Mouse (Mus musculus): Measurements from ENCODE around the gene Plcxd3.

Plcxd3 gene

DNA sequence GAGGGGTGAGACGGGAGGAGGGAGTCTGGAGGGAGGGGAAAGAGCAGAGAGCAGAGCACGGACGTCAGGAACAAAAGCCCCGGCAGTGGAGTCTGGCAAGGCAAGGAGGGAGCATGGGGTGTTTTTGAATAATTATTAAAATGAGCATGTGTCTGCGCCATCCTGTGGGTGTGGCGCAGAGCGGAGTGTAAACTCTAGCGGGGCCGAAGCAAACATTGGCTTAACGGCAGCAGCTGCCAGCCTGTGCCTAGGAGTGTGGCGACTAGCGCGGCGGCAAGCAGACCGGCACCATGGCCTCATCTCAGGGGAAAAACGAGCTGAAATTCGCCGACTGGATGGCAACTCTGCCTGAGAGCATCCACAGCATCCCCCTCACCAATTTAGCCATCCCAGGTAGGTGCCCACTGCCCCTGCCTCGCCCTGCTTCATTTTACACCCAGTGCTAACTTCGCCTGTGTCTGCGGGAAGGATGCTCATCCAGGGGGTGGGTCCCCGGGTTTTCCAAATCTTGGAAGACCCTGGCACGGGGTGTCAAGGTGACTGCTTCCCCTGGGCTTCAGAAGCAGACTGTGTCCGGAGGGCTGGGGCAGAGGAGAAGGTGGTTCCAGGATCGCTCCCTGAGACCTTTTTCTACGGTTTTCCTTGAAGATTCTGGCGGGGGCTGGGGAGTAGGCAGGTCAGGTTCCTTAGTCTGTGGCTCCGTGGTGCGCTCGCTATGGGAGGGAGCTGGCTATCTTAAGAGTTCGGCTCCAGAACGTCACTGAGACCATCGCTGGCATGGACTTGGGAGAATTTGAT, at the start of gene Plcxd3:
TSS of gene Plcxd3 (plus strand) at position 69 of the 798 bp plus-strand sequence.
- no peak for DNase-seq (ENCODE audit: low spot score in 2 of 2)

- DNase-seq (ENCODE audit: low spot score in 2 of 2) = no peak
These were observed 43.4 kb upstream of the Plcxd3 start for GRCm38 (mm10) chr15:4331867-4332266.

- no peak for DNase-seq (ENCODE audit: low spot score in 2 of 2)
These were observed 33.7 kb upstream of the Plcxd3 start for GRCm38 (mm10) chr15:4341620-4342019.

DNA sequence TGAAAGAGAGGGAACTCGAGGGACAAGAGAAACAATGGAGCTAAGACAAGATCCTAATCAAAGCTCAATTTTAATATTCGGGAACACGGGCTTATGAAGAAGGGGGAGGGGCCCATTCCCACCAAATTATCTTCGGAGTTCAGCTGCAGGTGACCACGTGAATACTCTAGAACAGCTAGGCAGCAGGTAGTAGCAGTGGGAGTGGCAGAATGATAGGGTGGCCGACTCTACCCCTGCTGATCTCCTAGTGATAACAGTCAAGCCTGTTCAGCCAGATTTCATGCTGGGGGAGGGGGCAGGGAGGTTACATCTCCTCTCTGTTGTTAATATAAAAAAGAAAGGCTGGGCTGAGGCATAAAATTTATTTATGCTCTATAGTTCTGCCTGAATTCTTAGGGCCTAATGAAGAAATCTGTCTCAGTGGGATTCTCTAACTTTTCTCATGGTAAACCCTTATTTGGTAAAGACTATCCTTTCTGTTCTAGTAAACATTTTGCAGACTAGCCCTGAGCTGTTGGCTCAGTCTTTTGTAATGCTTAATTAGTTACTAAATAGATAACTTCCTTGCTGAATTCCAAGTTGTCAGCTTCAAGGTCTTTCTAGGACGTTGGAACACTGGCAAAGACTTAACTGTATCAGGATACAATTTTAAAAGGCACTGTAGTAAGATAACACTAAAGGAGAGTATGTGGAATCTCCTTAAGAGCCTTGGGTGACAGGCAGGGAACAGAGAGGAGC, 26.3 kb upstream of the Plcxd3 start:
- DNase-seq (ENCODE audit: low spot score in 2 of 2) = peak; percentile 24 to 37

GRCm38 (mm10) chr15:4356397-4356796, 18.9 kb upstream of the Plcxd3 start:
- DNase-seq (ENCODE audit: low spot score in 2 of 2) = peak; percentile 55 to 71

GRCm38 (mm10) chr15:4357706-4358105, 17.6 kb upstream of the Plcxd3 start:
- DNase-seq (ENCODE audit: low spot score in 2 of 2) = no peak

- DNase-seq (ENCODE audit: low spot score in 2 of 2) = no peak
These were observed 7.5 kb upstream of the Plcxd3 start for GRCm38 (mm10) chr15:4367801-4368200.

DNA sequence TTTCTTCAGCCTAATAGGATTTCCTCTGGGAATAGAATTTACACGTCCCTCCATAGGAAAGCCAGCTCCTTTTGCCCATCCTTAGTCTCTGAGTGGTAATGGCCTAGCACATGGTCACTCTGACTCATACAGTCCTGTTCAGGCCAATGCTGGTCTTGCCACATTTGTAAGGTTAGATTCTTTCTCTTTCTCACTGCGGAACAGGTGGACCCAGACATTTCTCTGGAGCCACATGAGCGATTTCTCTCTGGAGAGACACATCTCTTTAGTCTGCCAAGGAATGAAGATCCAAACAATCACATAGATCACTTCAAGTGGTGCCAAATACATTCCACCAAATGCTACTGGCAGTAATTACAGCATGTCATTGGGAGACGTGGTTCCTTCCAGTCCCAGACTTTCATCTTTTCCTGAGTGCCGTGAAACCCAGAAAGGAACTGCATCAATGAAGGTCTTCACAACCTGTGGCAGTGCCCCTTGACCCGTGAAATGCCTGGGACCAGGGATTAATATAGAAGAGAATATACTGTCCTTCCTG, 769 bp upstream of the Plcxd3 start:
- DNase-seq (ENCODE audit: low spot score in 2 of 2) = no peak

DNA sequence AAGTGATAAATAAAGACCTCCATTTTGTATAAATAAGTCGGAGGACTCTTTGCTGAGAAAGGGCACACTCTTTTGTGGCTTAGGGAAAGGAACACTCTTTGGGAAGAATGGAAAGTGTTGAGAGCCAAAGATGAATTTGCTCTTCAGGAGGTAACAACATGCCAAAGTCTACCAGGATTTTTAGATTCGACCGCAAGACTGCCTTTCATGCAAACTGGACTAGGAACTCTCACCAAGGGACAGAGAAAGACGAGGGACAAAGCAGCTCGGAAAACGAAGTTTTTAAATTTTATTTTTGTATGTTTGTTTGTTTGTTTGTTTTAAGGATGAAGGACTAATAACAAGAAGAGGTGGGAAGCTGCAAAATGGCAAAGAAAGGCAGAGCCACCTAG, 264 bp upstream of the Plcxd3 start:
- no peak for DNase-seq (ENCODE audit: low spot score in 2 of 2)

GRCm38 (mm10) chr15:4376221-4376631, 935 bp downstream of the Plcxd3 start:
- no peak for DNase-seq (ENCODE audit: low spot score in 2 of 2)

- no peak for DNase-seq (ENCODE audit: low spot score in 2 of 2)
These were observed 3.5 kb downstream of the Plcxd3 start for GRCm38 (mm10) chr15:4378766-4379165.

DNA sequence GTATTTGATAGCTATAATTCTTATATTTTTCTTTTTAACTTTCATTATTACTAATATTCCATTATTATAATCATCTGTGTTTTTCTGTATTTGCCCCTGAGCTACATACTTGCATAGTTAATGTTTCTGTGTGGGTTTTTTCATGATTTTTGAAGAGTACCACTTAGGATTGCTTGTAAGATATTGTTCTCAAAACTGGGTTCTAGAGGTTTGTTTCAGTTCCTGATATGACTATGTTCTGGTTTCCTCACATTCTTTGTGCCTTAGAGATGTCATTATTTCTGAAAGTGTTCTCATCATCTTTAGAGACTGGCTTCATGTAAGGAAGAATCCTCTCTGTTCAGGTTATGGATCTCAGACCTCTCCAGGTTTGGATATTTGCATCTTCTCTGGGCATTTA, 12.5 kb downstream of the Plcxd3 start:
- no peak for DNase-seq (ENCODE audit: low spot score in 2 of 2)

DNA sequence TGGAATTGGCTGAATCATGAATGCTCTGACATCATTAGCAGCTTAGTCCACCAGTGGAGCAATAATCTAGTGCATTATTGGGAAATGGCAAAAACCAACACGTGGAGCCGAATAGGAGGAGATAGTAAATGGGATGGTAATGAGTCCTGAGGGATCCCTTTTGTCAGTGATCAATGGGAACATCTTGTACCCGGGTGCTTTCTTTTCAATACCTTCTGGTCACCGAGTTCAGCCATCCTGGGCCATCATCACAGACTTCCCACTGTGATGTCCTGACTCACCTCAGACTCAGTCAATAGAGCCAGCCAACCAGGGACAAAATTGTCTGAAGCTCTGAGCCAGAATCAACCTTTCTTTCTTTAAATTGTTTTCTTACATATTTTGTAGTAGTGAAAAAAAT, 24.8 kb downstream of the Plcxd3 start:
- DNase-seq (ENCODE audit: low spot score in 2 of 2) = no peak

GRCm38 (mm10) chr15:4411333-4411732, 36.0 kb downstream of the Plcxd3 start:
- DNase-seq (ENCODE audit: low spot score in 2 of 2) = no peak

- no peak for DNase-seq (ENCODE audit: low spot score in 2 of 2)
These were observed 64.8 kb downstream of the Plcxd3 start for GRCm38 (mm10) chr15:4440081-4440480.

DNA sequence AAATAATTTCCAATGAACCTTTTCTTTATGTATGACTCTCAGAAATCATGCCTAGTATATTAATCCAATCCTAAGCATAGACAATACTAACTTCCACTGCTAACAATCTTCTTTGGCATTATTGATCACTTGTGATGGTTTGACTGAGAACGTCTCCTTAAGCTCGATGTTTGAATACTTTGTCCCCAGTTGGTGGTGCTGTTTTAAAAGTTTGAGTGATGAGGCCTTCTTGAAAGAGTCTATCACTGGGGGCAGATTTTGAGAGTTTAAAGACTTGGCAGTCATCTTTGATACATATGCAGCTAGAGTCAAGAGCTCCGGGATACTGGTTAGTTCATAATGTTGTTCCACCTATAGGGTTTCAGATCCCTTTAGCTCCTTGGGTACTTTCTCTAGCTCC, 120.9 kb downstream of the Plcxd3 start:
- DNase-seq (ENCODE audit: low spot score in 2 of 2) = no peak

DNA sequence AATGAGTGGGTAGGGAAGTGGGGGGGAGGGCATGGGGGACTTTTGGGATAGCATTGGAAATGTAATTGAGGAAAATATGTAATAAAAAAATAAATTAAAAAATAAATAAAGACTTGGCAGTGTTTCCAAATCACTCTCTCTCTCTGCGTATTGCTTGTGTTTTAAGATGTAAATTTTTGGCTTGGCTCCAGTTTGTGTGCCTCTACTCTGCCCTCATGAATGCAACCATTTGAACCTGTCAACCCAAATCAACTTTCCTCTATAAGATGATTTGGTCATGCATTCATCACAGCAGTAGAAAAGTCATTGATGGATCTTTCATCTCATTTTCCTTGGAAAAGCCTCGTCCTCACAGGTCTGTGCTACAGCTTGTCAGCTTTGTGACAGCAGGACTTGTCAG, 121.7 kb downstream of the Plcxd3 start:
- no peak for DNase-seq (ENCODE audit: low spot score in 2 of 2)

DNA sequence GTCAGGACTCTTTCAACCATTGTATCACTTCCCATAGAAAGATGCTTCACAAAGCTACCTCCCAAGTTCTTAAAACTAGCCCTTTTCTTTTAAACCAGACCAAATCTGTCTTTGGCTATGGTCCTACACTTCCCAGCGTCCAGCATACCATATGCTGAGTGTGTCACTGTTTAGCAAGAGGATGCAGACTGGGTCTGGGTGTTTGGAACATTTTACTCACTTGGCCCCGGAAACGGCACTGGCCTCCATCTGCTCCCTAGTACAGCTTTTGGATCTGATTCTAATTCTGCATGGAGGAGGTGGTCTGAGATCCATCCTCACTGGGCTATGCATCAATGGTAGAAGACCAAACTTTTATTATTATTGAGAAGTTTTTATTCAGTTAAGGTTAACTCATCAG, 122.7 kb downstream of the Plcxd3 start:
- no peak for DNase-seq (ENCODE audit: low spot score in 2 of 2)

DNA sequence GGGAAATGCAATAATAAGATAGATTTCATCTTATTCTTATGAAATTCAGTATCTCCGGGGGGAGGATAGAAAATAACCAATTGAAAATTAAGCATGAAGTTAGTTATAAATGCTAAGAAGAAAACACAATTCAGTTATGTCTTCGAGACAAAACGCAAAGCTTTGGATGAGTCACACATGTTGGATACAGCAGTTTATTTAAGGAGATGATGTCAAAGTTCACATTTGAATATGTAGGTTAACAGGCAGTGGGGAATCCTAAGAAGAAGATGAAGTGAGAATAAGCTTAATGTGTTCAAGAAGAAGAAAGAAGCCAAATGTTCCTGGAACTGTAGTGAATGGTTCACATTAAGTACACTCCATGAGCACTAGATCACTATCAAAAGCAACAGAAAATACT, 128.1 kb downstream of the Plcxd3 start:
- no peak for DNase-seq (ENCODE audit: low spot score in 2 of 2)

DNA sequence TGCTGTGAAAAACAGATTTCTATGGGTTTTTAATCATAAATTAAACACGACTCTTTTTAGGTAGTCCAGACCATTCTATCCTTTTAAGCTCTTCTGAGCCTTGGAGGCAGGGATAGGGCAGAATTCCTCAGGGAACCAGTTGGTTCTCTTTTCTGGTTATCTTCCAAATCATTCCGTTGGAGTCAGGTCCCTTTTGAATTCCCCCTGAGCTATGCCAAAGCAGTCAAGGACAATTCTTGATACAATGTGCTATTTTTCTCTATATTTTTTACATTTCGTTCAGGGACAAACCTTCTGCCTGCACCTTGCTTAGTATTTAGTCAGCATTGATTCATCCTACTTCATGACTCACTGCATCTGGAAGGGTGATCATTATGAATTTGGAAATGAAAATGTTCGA, 128.5 kb downstream of the Plcxd3 start:
- no peak for DNase-seq (ENCODE audit: low spot score in 2 of 2)

- no peak for DNase-seq (ENCODE audit: low spot score in 2 of 2)
These were observed 139.4 kb downstream of the Plcxd3 start for GRCm38 (mm10) chr15:4514724-4515123.

GRCm38 (mm10) chr15:4524598-4524997, 149.3 kb downstream of the Plcxd3 start:
- no peak for DNase-seq (ENCODE audit: low spot score in 2 of 2)

DNA sequence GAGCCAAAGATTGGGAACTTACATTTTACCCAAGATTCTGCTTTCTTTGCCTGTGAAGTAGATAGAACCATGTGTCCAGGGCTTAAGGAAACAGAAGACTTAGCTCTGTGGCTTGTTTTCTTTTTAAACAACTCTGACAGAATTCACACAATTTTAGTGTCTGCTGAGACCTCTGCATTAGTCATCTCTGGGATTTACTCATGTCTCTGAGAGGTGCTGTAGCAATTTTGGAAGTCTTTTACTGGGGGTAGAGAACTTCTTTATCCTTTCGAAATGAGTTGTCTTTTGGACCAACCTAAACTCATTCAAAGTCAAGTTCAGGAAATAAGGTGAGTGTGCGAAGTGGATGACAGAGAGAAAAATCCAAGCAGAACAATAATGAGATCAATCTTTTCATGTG, 158.4 kb downstream of the Plcxd3 start:
- no peak for DNase-seq (ENCODE audit: low spot score in 2 of 2)

All from urinary bladder, postnatal 36 days (tissue).